Mouse (Mus musculus): ENCODE data around the gene Eml3. TPM values are rescaled to one million over a fixed set of nuclear protein-coding genes. Genes with fewer than 3 reads are reported as not detected.

The Eml3 gene
- polyA plus RNA-seq, 1 experiment from 2014 or later = 32.8 TPM

Small RNAs within 50 kb of the gene (microRNA-seq; reads per million reads assigned to microRNA genes)
- gene Mir5136 = not detected

Other genes with a start within 250 kb of the Eml3 start
- 99.9 and 116 TPM in 2 replicates for gene Slc3a2, start 206.2 kb upstream of the Eml3 start, polyA plus RNA-seq (2015; fragmentation: Nextera tagmentation; extraction: Ambion mirVana)
- gene Wdr74, start 193.7 kb upstream of the Eml3 start, polyA plus RNA-seq (2015; fragmentation: Nextera tagmentation; extraction: Ambion mirVana) = 88.6 and 100 TPM in 2 replicates
- gene 1700092M07Rik, start 188.8 kb upstream of the Eml3 start, polyA plus RNA-seq (2015; fragmentation: Nextera tagmentation; extraction: Ambion mirVana) = 2.2 and 2.7 TPM in 2 replicates
- gene Stx5a, start 188.1 kb upstream of the Eml3 start, polyA plus RNA-seq (2015; fragmentation: Nextera tagmentation; extraction: Ambion mirVana) = 182 and 184 TPM in 2 replicates
- 199 and 230 TPM in 2 replicates for gene Nxf1, start 172.5 kb upstream of the Eml3 start, polyA plus RNA-seq (2015; fragmentation: Nextera tagmentation; extraction: Ambion mirVana)
- 211 and 227 TPM in 2 replicates for gene Tmem223, start 158.6 kb upstream of the Eml3 start, polyA plus RNA-seq (2015; fragmentation: Nextera tagmentation; extraction: Ambion mirVana)
- gene Tmem179b, start 155.1 kb upstream of the Eml3 start, polyA plus RNA-seq (2015; fragmentation: Nextera tagmentation; extraction: Ambion mirVana) = 67.6 and 76.1 TPM in 2 replicates
- gene Taf6l, start 143.1 kb upstream of the Eml3 start, polyA plus RNA-seq (2015; fragmentation: Nextera tagmentation; extraction: Ambion mirVana) = 28.5 and 35.6 TPM in 2 replicates
- 175 and 178 TPM in 2 replicates for gene Polr2g, start 131.0 kb upstream of the Eml3 start, polyA plus RNA-seq (2015; fragmentation: Nextera tagmentation; extraction: Ambion mirVana)
- 5.5 and 6.0 TPM in 2 replicates for gene Zbtb3, start 127.0 kb upstream of the Eml3 start, polyA plus RNA-seq (2015; fragmentation: Nextera tagmentation; extraction: Ambion mirVana)
- gene Ttc9c, start 110.2 kb upstream of the Eml3 start, polyA plus RNA-seq (2015; fragmentation: Nextera tagmentation; extraction: Ambion mirVana) = 78.7 and 82.9 TPM in 2 replicates
- gene Hnrnpul2, start 109.5 kb upstream of the Eml3 start, polyA plus RNA-seq (2015; fragmentation: Nextera tagmentation; extraction: Ambion mirVana) = 7.4 and 7.6 TPM in 2 replicates
- gene AC129217.1, start 99.8 kb upstream of the Eml3 start, polyA plus RNA-seq (2015; fragmentation: Nextera tagmentation; extraction: Ambion mirVana) = not detected in 2 replicates
- 52.6 and 53.3 TPM in 2 replicates for gene Bscl2, start 92.1 kb upstream of the Eml3 start, polyA plus RNA-seq (2015; fragmentation: Nextera tagmentation; extraction: Ambion mirVana)
- gene Gng3, start 90.4 kb upstream of the Eml3 start, polyA plus RNA-seq (2015; fragmentation: Nextera tagmentation; extraction: Ambion mirVana) = 10.4 and 10.6 TPM in 2 replicates
- 0.65 and 0.74 TPM in 2 replicates for gene Lrrn4cl, start 78.8 kb upstream of the Eml3 start, polyA plus RNA-seq (2015; fragmentation: Nextera tagmentation; extraction: Ambion mirVana)
- gene Ubxn1, start 58.1 kb upstream of the Eml3 start, polyA plus RNA-seq (2015; fragmentation: Nextera tagmentation; extraction: Ambion mirVana) = 184 and 189 TPM in 2 replicates
- 64.2 and 72.3 TPM in 2 replicates for gene Uqcc3, start 48.6 kb upstream of the Eml3 start, polyA plus RNA-seq (2015; fragmentation: Nextera tagmentation; extraction: Ambion mirVana)
- gene Lbhd1, start 45.8 kb upstream of the Eml3 start, polyA plus RNA-seq (2015; fragmentation: Nextera tagmentation; extraction: Ambion mirVana) = 56.0 and 91.0 TPM in 2 replicates
- not detected in 2 replicates for gene Gm49403, start 45.6 kb upstream of the Eml3 start, polyA plus RNA-seq (2015; fragmentation: Nextera tagmentation; extraction: Ambion mirVana)
- 84.9 and 90.0 TPM in 2 replicates for gene 1810009A15Rik, start 40.7 kb upstream of the Eml3 start, polyA plus RNA-seq (2015; fragmentation: Nextera tagmentation; extraction: Ambion mirVana)
- not detected in 2 replicates for gene Gm49416, start 40.6 kb upstream of the Eml3 start, polyA plus RNA-seq (2015; fragmentation: Nextera tagmentation; extraction: Ambion mirVana)
- gene Ints5, start 36.5 kb upstream of the Eml3 start, polyA plus RNA-seq (2015; fragmentation: Nextera tagmentation; extraction: Ambion mirVana) = 36.7 and 42.6 TPM in 2 replicates
- 107 and 108 TPM in 2 replicates for gene Ganab, start 31.5 kb upstream of the Eml3 start, polyA plus RNA-seq (2015; fragmentation: Nextera tagmentation; extraction: Ambion mirVana)
- gene B3gat3, start 9.2 kb upstream of the Eml3 start, polyA plus RNA-seq (2015; fragmentation: Nextera tagmentation; extraction: Ambion mirVana) = 44.7 and 54.6 TPM in 2 replicates
- 2.7 and 3.3 TPM in 2 replicates for gene Rom1, start 196 bp upstream of the Eml3 start, polyA plus RNA-seq (2015; fragmentation: Nextera tagmentation; extraction: Ambion mirVana)
- 187 and 189 TPM in 2 replicates for gene Mta2, start 12.3 kb downstream of the Eml3 start, polyA plus RNA-seq (2015; fragmentation: Nextera tagmentation; extraction: Ambion mirVana)
- 33.6 and 34.5 TPM in 2 replicates for gene Tut1, start 24.3 kb downstream of the Eml3 start, polyA plus RNA-seq (2015; fragmentation: Nextera tagmentation; extraction: Ambion mirVana)
- gene Eef1g, start 37.5 kb downstream of the Eml3 start, polyA plus RNA-seq (2015; fragmentation: Nextera tagmentation; extraction: Ambion mirVana) = 481 and 529 TPM in 2 replicates
- 51.0 and 57.8 TPM in 2 replicates for gene Ahnak, start 59.7 kb downstream of the Eml3 start, polyA plus RNA-seq (2015; fragmentation: Nextera tagmentation; extraction: Ambion mirVana)
- not detected in 2 replicates for gene Scgb1a1, start 158.4 kb downstream of the Eml3 start, polyA plus RNA-seq (2015; fragmentation: Nextera tagmentation; extraction: Ambion mirVana)
- gene Asrgl1, start 206.1 kb downstream of the Eml3 start, polyA plus RNA-seq (2015; fragmentation: Nextera tagmentation; extraction: Ambion mirVana) = 15.9 and 17.4 TPM in 2 replicates